ENCODE assay signal across 10 mouse cellular contexts in genomic region chr4:29301348-29301747, GRCm38 (mm10).
DNase-seq lines count a peak whose midpoint lies in the region; ATAC-seq and TF ChIP-seq lines count a peak whose summit lies in the region.
"Had no signal": no experiment of that assay in that cellular context is flagged by ENCODE, and none has a peak within 500 bp of the region (broad histone marks: within the 10 kb centered on the region; RNA-seq: fewer than 3 reads in every experiment).

No protein-coding gene starts in this region.

- no peaks in the 10 kb centered on the region for H3K27me3 ChIP-seq in kidney, embryonic 14.5 days (ENCODE audit: control insufficient read depth, insufficient read depth, low read length)
- H3K27me3 ChIP-seq in stomach, postnatal 0 days (ENCODE audit: control insufficient read depth, insufficient read depth, low read length), result no peaks in the 10 kb centered on the region
- H3K27me3 ChIP-seq: liver, embryonic 15.5 days had no signal

- H3K4me2 ChIP-seq in kidney, embryonic 14.5 days (replicated peaks; ENCODE audit: low read depth, low read length), result no peak overlapping the region
- no peak overlapping the region for H3K4me2 ChIP-seq in stomach, postnatal 0 days (replicated peaks; ENCODE audit: low read depth)
- H3K4me2 ChIP-seq: liver, embryonic 15.5 days had no signal

- no peaks in the 10 kb centered on the region for H3K4me1 ChIP-seq in kidney, embryonic 14.5 days (ENCODE audit: control insufficient read depth, insufficient read depth, low read length)
- H3K4me1 ChIP-seq in stomach, postnatal 0 days (replicated peaks; ENCODE audit: control insufficient read depth, insufficient read depth), result no peaks in the 10 kb centered on the region
- H3K4me1 ChIP-seq: liver, embryonic 15.5 days had no signal

- TF ChIP-seq EP300 in stomach, postnatal 0 days (optimal IDR thresholded peaks at IDR 0.05), result no peak

- peak; percentile 71 for TF ChIP-seq CTCF in stomach, postnatal 0 days (IDR thresholded peaks at IDR 0.05; ENCODE audit: low read depth)

- 54% methylated on average over 1 of the region's 1 CpGs for WGBS in kidney, embryonic 14.5 days
- 44% methylated on average over 1 of the region's 1 CpGs for WGBS in stomach, postnatal 0 days

- peak; percentile 46; the same call in 1 of the 2 replicates for ATAC-seq in kidney, embryonic 14.5 days (ENCODE audit: low FRiP score, low TSS enrichment)
- ATAC-seq in common myeloid progenitor, adult 5-6 weeks (replicated peaks; ENCODE audit: low read depth, poor library complexity, severe bottlenecking), result peak; percentile 93
- no peak for ATAC-seq in stomach, postnatal 0 days (ENCODE audit: low FRiP score, low TSS enrichment)

- no peak overlapping the region for H3K27ac ChIP-seq in kidney, embryonic 14.5 days (ENCODE audit: low read depth, low read length)
- no peak overlapping the region for H3K27ac ChIP-seq in stomach, postnatal 0 days (replicated peaks)
- H3K27ac ChIP-seq: liver, embryonic 15.5 days had no signal

- H3K9ac ChIP-seq in kidney, embryonic 14.5 days (ENCODE audit: low read depth, low read length), result no peak overlapping the region
- no peak overlapping the region for H3K9ac ChIP-seq in stomach, postnatal 0 days (ENCODE audit: low read length)
- H3K9ac ChIP-seq: liver, embryonic 15.5 days had no signal

- H3K4me3 ChIP-seq in kidney, embryonic 14.5 days (ENCODE audit: low read length), result no peak overlapping the region
- H3K4me3 ChIP-seq in stomach, postnatal 0 days (ENCODE audit: low read depth, low read length), result no peak overlapping the region
- H3K4me3 ChIP-seq: liver, embryonic 15.5 days had no signal

- DNase-seq in kidney, postnatal 14 days, result no peak
- peak; percentile 17 for DNase-seq in thymus, postnatal 4 days
- no peak for DNase-seq in thymus, postnatal 10 days (ENCODE audit: low spot score in 2 of 2)
- DNase-seq in stomach, postnatal 0 days (ENCODE audit: low spot score), result peak; percentile 19
- no peak for DNase-seq in T-cell, adult 2 months (ENCODE audit: low spot score)
- DNase-seq in cerebellum, adult 9-11 months, result no peak
- DNase-seq: right cerebral cortex, postnatal 25 days had no signal

- H3K36me3 ChIP-seq in kidney, embryonic 14.5 days (ENCODE audit: control insufficient read depth, insufficient read depth, low read length), result no peaks in the 10 kb centered on the region
- H3K36me3 ChIP-seq in stomach, postnatal 0 days (ENCODE audit: control insufficient read depth, insufficient read depth, low read length), result no peaks in the 10 kb centered on the region
- H3K36me3 ChIP-seq: liver, embryonic 15.5 days had no signal

- H3K9me3 ChIP-seq in kidney, embryonic 14.5 days (ENCODE audit: control insufficient read depth, low read length), result no peaks in the 10 kb centered on the region
- no peaks in the 10 kb centered on the region for H3K9me3 ChIP-seq in stomach, postnatal 0 days (ENCODE audit: control insufficient read depth, low read length)
- H3K9me3 ChIP-seq: liver, embryonic 15.5 days had no signal

Comparison
In these comparisons a context has a peak if more than half of its experiments do, and no peak if none do; other contexts are left out.
1. DNase-seq: peak in thymus, postnatal 4 days (single experiment) and stomach, postnatal 0 days (single experiment); none in kidney, postnatal 14 days (single experiment), thymus, postnatal 10 days (0 of 2), T-cell, adult 2 months (single experiment) and cerebellum, adult 9-11 months (single experiment).